Mouse (Mus musculus): ENCODE data around the gene Nck2. TPM values are rescaled to one million over a fixed set of nuclear protein-coding genes. Genes with fewer than 3 reads are reported as not detected.

The Nck2 gene
- polyA plus RNA-seq, 1 experiment from 2014 or later = 41.4 TPM

- Histone ChIP-seq H3K9ac (ENCODE audit: low read length) (no peak overlapping the region), H3K9me3 (ENCODE audit: control insufficient read depth, low read length) (no peaks in the 10 kb centered on the region), H3K4me2 (replicated peaks; ENCODE audit: low read depth) (no peak overlapping the region), H3K4me1 (replicated peaks; ENCODE audit: control insufficient read depth, insufficient read depth) (no peaks in the 10 kb centered on the region), H3K27ac (replicated peaks) (no peak overlapping the region), H3K36me3 (ENCODE audit: control insufficient read depth, insufficient read depth, low read length) (no peaks in the 10 kb centered on the region), H3K4me3 (ENCODE audit: low read depth, low read length) (no peak overlapping the region), H3K27me3 (ENCODE audit: control insufficient read depth, insufficient read depth, low read length) (no peaks in the 10 kb centered on the region)
- WGBS = 52% methylated on average over 8 of the region's 8 CpGs
- ATAC-seq (ENCODE audit: low FRiP score, low TSS enrichment) = no peak
- DNase-seq (ENCODE audit: low spot score) = no peak
- TF ChIP-seq EP300 (optimal IDR thresholded peaks at IDR 0.05) (no peak), CTCF (IDR thresholded peaks at IDR 0.05; ENCODE audit: low read depth) (no peak)
These were observed 44.7 kb upstream of the Nck2 start for GRCm38 (mm10) chr1:43399602-43400216.

- no peaks in the 10 kb centered on the region for H3K36me3 ChIP-seq (ENCODE audit: control insufficient read depth, insufficient read depth, low read length)
- H3K4me1 ChIP-seq (replicated peaks; ENCODE audit: control insufficient read depth, insufficient read depth) = no peaks in the 10 kb centered on the region
- 50% methylated on average over 3 of the region's 3 CpGs for WGBS
- no peak overlapping the region for H3K27ac ChIP-seq (replicated peaks)
- ATAC-seq (ENCODE audit: low FRiP score, low TSS enrichment) (no peak), DNase-seq (ENCODE audit: low spot score) (no peak)
- H3K4me3 ChIP-seq (ENCODE audit: low read depth, low read length) = no peak overlapping the region
- no peak overlapping the region for H3K4me2 ChIP-seq (replicated peaks; ENCODE audit: low read depth)
- no peak overlapping the region for H3K9ac ChIP-seq (ENCODE audit: low read length)
- no peaks in the 10 kb centered on the region for H3K27me3 ChIP-seq (ENCODE audit: control insufficient read depth, insufficient read depth, low read length)
- H3K9me3 ChIP-seq (ENCODE audit: control insufficient read depth, low read length) = no peaks in the 10 kb centered on the region
- TF ChIP-seq EP300 (optimal IDR thresholded peaks at IDR 0.05) (no peak), CTCF (IDR thresholded peaks at IDR 0.05; ENCODE audit: low read depth) (no peak)
These were observed 43.7 kb upstream of the Nck2 start for GRCm38 (mm10) chr1:43400655-43401054.

GRCm38 (mm10) chr1:43403341-43403740, 41.0 kb upstream of the Nck2 start:
- H3K4me1 ChIP-seq (replicated peaks; ENCODE audit: control insufficient read depth, insufficient read depth) = no peaks in the 10 kb centered on the region
- H3K9me3 ChIP-seq (ENCODE audit: control insufficient read depth, low read length) = no peaks in the 10 kb centered on the region
- H3K4me2 ChIP-seq (replicated peaks; ENCODE audit: low read depth) = no peak overlapping the region
- H3K36me3 ChIP-seq (ENCODE audit: control insufficient read depth, insufficient read depth, low read length) = no peaks in the 10 kb centered on the region
- H3K27ac ChIP-seq (replicated peaks) = no peak overlapping the region
- no peak overlapping the region for H3K9ac ChIP-seq (ENCODE audit: low read length)
- H3K27me3 ChIP-seq (ENCODE audit: control insufficient read depth, insufficient read depth, low read length) = no peaks in the 10 kb centered on the region
- ATAC-seq (ENCODE audit: low FRiP score, low TSS enrichment) (no peak), DNase-seq (ENCODE audit: low spot score) (no peak)
- TF ChIP-seq CTCF (IDR thresholded peaks at IDR 0.05; ENCODE audit: low read depth) = peak; percentile 15; the same call in 1 of the 2 replicates
- TF ChIP-seq EP300 (optimal IDR thresholded peaks at IDR 0.05) = no peak
- H3K4me3 ChIP-seq (ENCODE audit: low read depth, low read length) = no peak overlapping the region

- H3K36me3 ChIP-seq (ENCODE audit: control insufficient read depth, insufficient read depth, low read length) = no peaks in the 10 kb centered on the region
- no peak overlapping the region for H3K4me3 ChIP-seq (ENCODE audit: low read depth, low read length)
- 23% methylated on average over 9 of the region's 9 CpGs for WGBS
- no peaks in the 10 kb centered on the region for H3K4me1 ChIP-seq (replicated peaks; ENCODE audit: control insufficient read depth, insufficient read depth)
- no peaks in the 10 kb centered on the region for H3K9me3 ChIP-seq (ENCODE audit: control insufficient read depth, low read length)
- H3K4me2 ChIP-seq (replicated peaks; ENCODE audit: low read depth) = no peak overlapping the region
- no peaks in the 10 kb centered on the region for H3K27me3 ChIP-seq (ENCODE audit: control insufficient read depth, insufficient read depth, low read length)
- 0 out of 2 replicates have a peak overlapping the region, but pooled peaks have one; percentile 27 for H3K9ac ChIP-seq (ENCODE audit: low read length)
- ATAC-seq (ENCODE audit: low FRiP score, low TSS enrichment) (no peak), DNase-seq (ENCODE audit: low spot score) (no peak)
- no peak overlapping the region for H3K27ac ChIP-seq (replicated peaks)
- no peak for TF ChIP-seq CTCF (IDR thresholded peaks at IDR 0.05; ENCODE audit: low read depth)
- no peak for TF ChIP-seq EP300 (optimal IDR thresholded peaks at IDR 0.05)
These were observed 39.4 kb upstream of the Nck2 start for GRCm38 (mm10) chr1:43404693-43405678.

- Histone ChIP-seq H3K36me3 (ENCODE audit: control insufficient read depth, insufficient read depth, low read length) (no peaks in the 10 kb centered on the region), H3K4me2 (replicated peaks; ENCODE audit: low read depth) (no peak overlapping the region), H3K27me3 (ENCODE audit: control insufficient read depth, insufficient read depth, low read length) (no peaks in the 10 kb centered on the region), H3K9me3 (ENCODE audit: control insufficient read depth, low read length) (no peaks in the 10 kb centered on the region), H3K9ac (ENCODE audit: low read length) (no peak overlapping the region), H3K27ac (replicated peaks) (no peak overlapping the region), H3K4me1 (replicated peaks; ENCODE audit: control insufficient read depth, insufficient read depth) (no peaks in the 10 kb centered on the region), H3K4me3 (ENCODE audit: low read depth, low read length) (no peak overlapping the region)
- WGBS = 57% methylated on average over 4 of the region's 4 CpGs
- no peak for TF ChIP-seq EP300 (optimal IDR thresholded peaks at IDR 0.05)
- no peak for TF ChIP-seq CTCF (IDR thresholded peaks at IDR 0.05; ENCODE audit: low read depth)
- ATAC-seq (ENCODE audit: low FRiP score, low TSS enrichment) = no peak
- no peak for DNase-seq (ENCODE audit: low spot score)
These were observed 35.4 kb upstream of the Nck2 start for GRCm38 (mm10) chr1:43409019-43409418.

- H3K4me3 ChIP-seq (ENCODE audit: low read depth, low read length) = no peak overlapping the region
- H3K9ac ChIP-seq (ENCODE audit: low read length) = no peak overlapping the region
- DNase-seq (ENCODE audit: low spot score) (no peak), ATAC-seq (ENCODE audit: low FRiP score, low TSS enrichment) (0 out of 2 replicates have a peak, but pooled peaks have one; percentile 45)
- no peaks in the 10 kb centered on the region for H3K4me1 ChIP-seq (replicated peaks; ENCODE audit: control insufficient read depth, insufficient read depth)
- no peak overlapping the region for H3K4me2 ChIP-seq (replicated peaks; ENCODE audit: low read depth)
- no peaks in the 10 kb centered on the region for H3K36me3 ChIP-seq (ENCODE audit: control insufficient read depth, insufficient read depth, low read length)
- H3K9me3 ChIP-seq (ENCODE audit: control insufficient read depth, low read length) = no peaks in the 10 kb centered on the region
- H3K27me3 ChIP-seq (ENCODE audit: control insufficient read depth, insufficient read depth, low read length) = no peaks in the 10 kb centered on the region
- 81% methylated on average over 3 of the region's 3 CpGs for WGBS
- TF ChIP-seq EP300 (optimal IDR thresholded peaks at IDR 0.05) (no peak), CTCF (IDR thresholded peaks at IDR 0.05; ENCODE audit: low read depth) (no peak)
- H3K27ac ChIP-seq (replicated peaks) = no peak overlapping the region
These were observed 31.6 kb upstream of the Nck2 start for GRCm38 (mm10) chr1:43412825-43413224.

Measured in stomach, postnatal 0 days (tissue).